Mouse (Mus musculus): ENCODE measurements around the gene Lamb1. TPM values are rescaled to one million over a fixed set of nuclear protein-coding genes. Genes with fewer than 3 reads are reported as not detected.

Lamb1 gene
- polyA plus RNA-seq, 1 experiment from 2014 or later: 31.7 TPM

GRCm38 (mm10) chr12:31293361-31294142 is 28.5 kb downstream of the Lamb1 start:
- DNase-seq (ENCODE audit: low spot score) (peak; percentile 42), ATAC-seq (ENCODE audit: low FRiP score, low TSS enrichment) (peak; percentile 25)
- H3K4me3 ChIP-seq (ENCODE audit: low read depth, low read length): no peak overlapping the region
- H3K36me3 ChIP-seq (ENCODE audit: control insufficient read depth, insufficient read depth, low read length): peaks cover 16% of the 10 kb centered on the region
- TF ChIP-seq CTCF (IDR thresholded peaks at IDR 0.05; ENCODE audit: low read depth): no peak
- TF ChIP-seq EP300 (optimal IDR thresholded peaks at IDR 0.05): no peak
- H3K9ac ChIP-seq (ENCODE audit: low read length): 0 out of 2 replicates have a peak overlapping the region, but pooled peaks have one; percentile 13
- 44% methylated on average over 15 of the region's 15 CpGs for WGBS
- no peaks in the 10 kb centered on the region for H3K27me3 ChIP-seq (ENCODE audit: control insufficient read depth, insufficient read depth, low read length)
- no peak overlapping the region; the same call in 1 of the 2 replicates for H3K4me2 ChIP-seq (replicated peaks; ENCODE audit: low read depth)
- H3K4me1 ChIP-seq (replicated peaks; ENCODE audit: control insufficient read depth, insufficient read depth): peaks cover 9% of the 10 kb centered on the region
- 0 out of 2 replicates have a peak, but pooled peaks cover 3% of the 10 kb centered on the region for H3K9me3 ChIP-seq (ENCODE audit: control insufficient read depth, low read length)
- H3K27ac ChIP-seq (replicated peaks): peak overlapping the region; percentile 49

- Histone ChIP-seq H3K4me3 (ENCODE audit: low read depth, low read length) (no peak overlapping the region), H3K9ac (ENCODE audit: low read length) (peak overlapping the region; percentile 41; the same call in 1 of the 2 replicates), H3K27ac (replicated peaks) (peak overlapping the region; percentile 70), H3K36me3 (ENCODE audit: control insufficient read depth, insufficient read depth, low read length) (peaks cover 20% of the 10 kb centered on the region), H3K9me3 (ENCODE audit: control insufficient read depth, low read length) (no peaks in the 10 kb centered on the region), H3K4me2 (replicated peaks; ENCODE audit: low read depth) (no peak overlapping the region), H3K27me3 (ENCODE audit: control insufficient read depth, insufficient read depth, low read length) (no peaks in the 10 kb centered on the region), H3K4me1 (replicated peaks; ENCODE audit: control insufficient read depth, insufficient read depth) (peaks cover 9% of the 10 kb centered on the region)
- DNase-seq (ENCODE audit: low spot score): peak; percentile 74
- no peak for TF ChIP-seq CTCF (IDR thresholded peaks at IDR 0.05; ENCODE audit: low read depth)
- TF ChIP-seq EP300 (optimal IDR thresholded peaks at IDR 0.05): no peak
- WGBS: 23% methylated on average over 10 of the region's 10 CpGs
- ATAC-seq (ENCODE audit: low FRiP score, low TSS enrichment): peak; percentile 93
Measured at GRCm38 (mm10) chr12:31294526-31294925, 29.5 kb downstream of the Lamb1 start.

GRCm38 (mm10) chr12:31294996-31295395 is 30.0 kb downstream of the Lamb1 start:
- WGBS: 40% methylated on average over 11 of the region's 11 CpGs
- Histone ChIP-seq H3K36me3 (ENCODE audit: control insufficient read depth, insufficient read depth, low read length) (peaks cover 22% of the 10 kb centered on the region), H3K9me3 (ENCODE audit: control insufficient read depth, low read length) (no peaks in the 10 kb centered on the region), H3K4me2 (replicated peaks; ENCODE audit: low read depth) (0 out of 2 replicates have a peak overlapping the region, but pooled peaks have one; percentile 14), H3K4me3 (ENCODE audit: low read depth, low read length) (no peak overlapping the region), H3K4me1 (replicated peaks; ENCODE audit: control insufficient read depth, insufficient read depth) (peaks cover 9% of the 10 kb centered on the region), H3K27me3 (ENCODE audit: control insufficient read depth, insufficient read depth, low read length) (no peaks in the 10 kb centered on the region), H3K27ac (replicated peaks) (peak overlapping the region; percentile 70), H3K9ac (ENCODE audit: low read length) (peak overlapping the region; percentile 41; the same call in 1 of the 2 replicates)
- 0 out of 2 replicates have a peak, but pooled peaks have one; percentile 27 for ATAC-seq (ENCODE audit: low FRiP score, low TSS enrichment)
- DNase-seq (ENCODE audit: low spot score): peak; percentile 27
- TF ChIP-seq EP300 (optimal IDR thresholded peaks at IDR 0.05) (no peak), CTCF (IDR thresholded peaks at IDR 0.05; ENCODE audit: low read depth) (no peak)

- peaks cover 9% of the 10 kb centered on the region for H3K4me1 ChIP-seq (replicated peaks; ENCODE audit: control insufficient read depth, insufficient read depth)
- no peak for TF ChIP-seq EP300 (optimal IDR thresholded peaks at IDR 0.05)
- TF ChIP-seq CTCF (IDR thresholded peaks at IDR 0.05; ENCODE audit: low read depth): no peak
- no peaks in the 10 kb centered on the region for H3K27me3 ChIP-seq (ENCODE audit: control insufficient read depth, insufficient read depth, low read length)
- H3K27ac ChIP-seq (replicated peaks): peak overlapping the region; percentile 70
- peaks cover 26% of the 10 kb centered on the region for H3K36me3 ChIP-seq (ENCODE audit: control insufficient read depth, insufficient read depth, low read length)
- H3K9me3 ChIP-seq (ENCODE audit: control insufficient read depth, low read length): no peaks in the 10 kb centered on the region
- DNase-seq (ENCODE audit: low spot score): no peak
- 38% methylated on average over 3 of the region's 3 CpGs for WGBS
- no peak for ATAC-seq (ENCODE audit: low FRiP score, low TSS enrichment)
- no peak overlapping the region for H3K9ac ChIP-seq (ENCODE audit: low read length)
- no peak overlapping the region for H3K4me3 ChIP-seq (ENCODE audit: low read depth, low read length)
- 0 out of 2 replicates have a peak overlapping the region, but pooled peaks have one; percentile 14 for H3K4me2 ChIP-seq (replicated peaks; ENCODE audit: low read depth)
Measured at GRCm38 (mm10) chr12:31295505-31295904, 30.5 kb downstream of the Lamb1 start.

GRCm38 (mm10) chr12:31296097-31296496 is 31.1 kb downstream of the Lamb1 start:
- TF ChIP-seq CTCF (IDR thresholded peaks at IDR 0.05; ENCODE audit: low read depth): no peak
- TF ChIP-seq EP300 (optimal IDR thresholded peaks at IDR 0.05): no peak
- Histone ChIP-seq H3K9me3 (ENCODE audit: control insufficient read depth, low read length) (no peaks in the 10 kb centered on the region), H3K4me2 (replicated peaks; ENCODE audit: low read depth) (no peak overlapping the region), H3K36me3 (ENCODE audit: control insufficient read depth, insufficient read depth, low read length) (peaks cover 29% of the 10 kb centered on the region), H3K9ac (ENCODE audit: low read length) (no peak overlapping the region), H3K27me3 (ENCODE audit: control insufficient read depth, insufficient read depth, low read length) (no peaks in the 10 kb centered on the region), H3K4me1 (replicated peaks; ENCODE audit: control insufficient read depth, insufficient read depth) (peaks cover 9% of the 10 kb centered on the region), H3K4me3 (ENCODE audit: low read depth, low read length) (no peak overlapping the region), H3K27ac (replicated peaks) (no peak overlapping the region)
- 75% methylated on average over 4 of the region's 4 CpGs for WGBS
- no peak for DNase-seq (ENCODE audit: low spot score)
- ATAC-seq (ENCODE audit: low FRiP score, low TSS enrichment): no peak

- no peak for TF ChIP-seq EP300 (optimal IDR thresholded peaks at IDR 0.05)
- TF ChIP-seq CTCF (IDR thresholded peaks at IDR 0.05; ENCODE audit: low read depth): no peak
- DNase-seq (ENCODE audit: low spot score): no peak
- Histone ChIP-seq H3K27ac (replicated peaks) (no peak overlapping the region), H3K36me3 (ENCODE audit: control insufficient read depth, insufficient read depth, low read length) (peaks cover 30% of the 10 kb centered on the region), H3K9ac (ENCODE audit: low read length) (no peak overlapping the region), H3K4me1 (replicated peaks; ENCODE audit: control insufficient read depth, insufficient read depth) (peaks cover 9% of the 10 kb centered on the region), H3K4me3 (ENCODE audit: low read depth, low read length) (no peak overlapping the region), H3K9me3 (ENCODE audit: control insufficient read depth, low read length) (no peaks in the 10 kb centered on the region), H3K4me2 (replicated peaks; ENCODE audit: low read depth) (no peak overlapping the region), H3K27me3 (ENCODE audit: control insufficient read depth, insufficient read depth, low read length) (no peaks in the 10 kb centered on the region)
- no peak for ATAC-seq (ENCODE audit: low FRiP score, low TSS enrichment)
- 89% methylated on average over 4 of the region's 4 CpGs for WGBS
Measured at GRCm38 (mm10) chr12:31298122-31298521, 33.1 kb downstream of the Lamb1 start.

Measured in stomach, postnatal 0 days (tissue).